ENCODE assay signal across 8 mouse cellular contexts in the genomic region with DNA sequence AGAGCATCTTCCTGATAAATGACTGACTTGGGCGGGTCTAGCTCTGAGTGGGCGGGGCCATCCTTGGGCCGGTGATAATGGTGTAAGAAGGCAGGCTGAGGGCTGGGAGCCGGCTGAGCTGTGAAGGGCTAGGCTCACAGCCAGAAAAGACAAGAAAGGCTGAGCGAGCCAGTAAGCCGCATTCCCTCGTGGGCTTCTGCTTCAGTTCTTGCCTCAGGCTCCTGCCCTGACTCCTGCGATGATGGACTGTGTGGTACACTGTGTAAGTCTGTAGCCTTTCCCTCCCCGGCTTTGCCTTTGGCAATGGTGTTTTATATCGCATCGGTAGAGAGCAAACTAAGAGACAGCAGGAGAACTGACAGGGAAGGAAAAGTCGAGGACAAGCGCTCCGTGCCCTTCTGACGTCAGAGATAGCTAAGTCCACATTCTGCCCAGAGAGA.
A peak's percentile ranks its signal among the peaks of the same experiment; 100 is the strongest.
DNase-seq lines count a peak whose midpoint lies in the region; ATAC-seq and TF ChIP-seq lines count a peak whose summit lies in the region.

No protein-coding gene starts in this region.

- WGBS in embryonic facial prominence, embryonic 12.5 days: 6% methylated on average over 15 of the region's 15 CpGs
- WGBS in heart, embryonic 11.5 days (ENCODE audit: insufficient replicate concordance): 4% methylated on average over 15 of the region's 15 CpGs
- 7% methylated on average over 15 of the region's 15 CpGs for WGBS in lung, adult 2 months
- WGBS in neural tube, embryonic 13.5 days: 6% methylated on average over 15 of the region's 15 CpGs

- peak; percentile 38; the same call in 1 of the 2 replicates for ATAC-seq in embryonic facial prominence, embryonic 12.5 days (ENCODE audit: insufficient number of reproducible peaks, insufficient read depth, low FRiP score, low TSS enrichment)
- peak; percentile 55; the same call in 1 of the 2 replicates for ATAC-seq in heart, embryonic 11.5 days (replicated peaks; ENCODE audit: insufficient number of reproducible peaks, low FRiP score, low TSS enrichment)
- peak; percentile 72 for ATAC-seq in neural tube, embryonic 13.5 days (ENCODE audit: low read depth)

- peak overlapping the region in 1 of 2 experiments; percentile 40; a peak in 1 of 4 replicates for H3K4me3 ChIP-seq in ES-E14 (ENCODE audit: insufficient read depth in 1 of 2, low read depth in 1 of 2, low read length in 2 of 2, poor library complexity in 1 of 2, severe bottlenecking in 1 of 2)
- H3K4me3 ChIP-seq in embryonic facial prominence, embryonic 12.5 days: no peak overlapping the region
- peak overlapping the region; percentile 4; the same call in 1 of the 2 replicates for H3K4me3 ChIP-seq in heart, embryonic 11.5 days (ENCODE audit: low read depth, low read length)
- no peak overlapping the region for H3K4me3 ChIP-seq in lung, adult 2 months (replicated peaks; ENCODE audit: extremely low read depth, low read depth, low read length)
- no peak overlapping the region for H3K4me3 ChIP-seq in neural tube, embryonic 13.5 days

- peak overlapping the region; percentile 44 for H3K4me2 ChIP-seq in embryonic facial prominence, embryonic 12.5 days (replicated peaks)
- H3K4me2 ChIP-seq in heart, embryonic 11.5 days: peak overlapping the region; percentile 58
- H3K4me2 ChIP-seq in neural tube, embryonic 13.5 days: peak overlapping the region; percentile 47

- peaks cover 11 to 58% of the 10 kb centered on the region in 2 experiments; a peak in 3 of 4 replicates for H3K4me1 ChIP-seq in ES-E14 (ENCODE audit: control insufficient read depth in 2 of 2, insufficient read depth in 2 of 2, low read length in 2 of 2, poor library complexity in 1 of 2)
- peaks cover 18% of the 10 kb centered on the region for H3K4me1 ChIP-seq in embryonic facial prominence, embryonic 12.5 days
- H3K4me1 ChIP-seq in heart, embryonic 11.5 days (ENCODE audit: control insufficient read depth, insufficient read depth, low read length): peaks cover 20% of the 10 kb centered on the region
- H3K4me1 ChIP-seq in lung, adult 2 months (ENCODE audit: control insufficient read depth, insufficient read depth, low read length): peaks cover 2% of the 10 kb centered on the region; the same call in 1 of the 2 replicates
- H3K4me1 ChIP-seq in neural tube, embryonic 13.5 days (replicated peaks): peaks cover 15% of the 10 kb centered on the region

- no peaks in the 10 kb centered on the region; the same call in 1 of the 2 replicates for H3K36me3 ChIP-seq in ES-E14 (ENCODE audit: control insufficient read depth, insufficient read depth, low read length, poor library complexity, severe bottlenecking)
- 0 out of 2 replicates have a peak, but pooled peaks cover under 1% of the 10 kb centered on the region for H3K36me3 ChIP-seq in embryonic facial prominence, embryonic 12.5 days
- 0 out of 2 replicates have a peak, but pooled peaks cover 3% of the 10 kb centered on the region for H3K36me3 ChIP-seq in heart, embryonic 11.5 days (ENCODE audit: control insufficient read depth, insufficient read depth, low read length)
- H3K36me3 ChIP-seq in neural tube, embryonic 13.5 days: 0 out of 2 replicates have a peak, but pooled peaks cover 6% of the 10 kb centered on the region

- no peak for TF ChIP-seq POLR2A in lung, adult 2 months (IDR thresholded peaks at IDR 0.05; ENCODE audit: borderline replicate concordance, extremely low read depth, low read depth, low read length)

- H3K27me3 ChIP-seq in embryonic facial prominence, embryonic 12.5 days: peaks cover 5% of the 10 kb centered on the region; the same call in 1 of the 2 replicates
- H3K27me3 ChIP-seq in heart, embryonic 11.5 days (ENCODE audit: control insufficient read depth, insufficient read depth, low read length): no peaks in the 10 kb centered on the region
- H3K27me3 ChIP-seq in neural tube, embryonic 13.5 days: no peaks in the 10 kb centered on the region; the same call in 1 of the 2 replicates

- no peak overlapping the region for H3K9ac ChIP-seq in ES-E14 (ENCODE audit: insufficient read depth, low read depth, low read length, poor library complexity, severe bottlenecking)
- H3K9ac ChIP-seq in embryonic facial prominence, embryonic 12.5 days: no peak overlapping the region
- H3K9ac ChIP-seq in heart, embryonic 11.5 days (ENCODE audit: low read depth, low read length): peak overlapping the region; percentile 34
- H3K9ac ChIP-seq in neural tube, embryonic 13.5 days: no peak overlapping the region

- no peak for TF ChIP-seq CTCF in lung, adult 2 months (IDR thresholded peaks at IDR 0.05; ENCODE audit: insufficient read depth, low read length)

- H3K27ac ChIP-seq in ES-E14 (ENCODE audit: insufficient read depth, low read depth, low read length, poor library complexity, severe bottlenecking): no peak overlapping the region
- H3K27ac ChIP-seq in embryonic facial prominence, embryonic 12.5 days: no peak overlapping the region
- no peak overlapping the region for H3K27ac ChIP-seq in heart, embryonic 11.5 days (ENCODE audit: low read depth, low read length)
- H3K27ac ChIP-seq in neural tube, embryonic 13.5 days (replicated peaks): no peak overlapping the region

- H3K9me3 ChIP-seq in ES-E14 (ENCODE audit: control insufficient read depth, insufficient read depth, low read depth, low read length): no peaks in the 10 kb centered on the region
- H3K9me3 ChIP-seq in embryonic facial prominence, embryonic 12.5 days: no peaks in the 10 kb centered on the region
- no peaks in the 10 kb centered on the region for H3K9me3 ChIP-seq in heart, embryonic 11.5 days (replicated peaks; ENCODE audit: control insufficient read depth, low read length)
- H3K9me3 ChIP-seq in neural tube, embryonic 13.5 days: no peaks in the 10 kb centered on the region

- peak; percentile 76 for DNase-seq in ES-E14 (ENCODE audit: low read depth, low spot score)
- peak; percentile 83 for DNase-seq in adrenal gland, postnatal 14 days
- DNase-seq in kidney, adult 8-10 months: peak; percentile 45 to 55
- peak; percentile 24 for DNase-seq in lung, adult 2 months
- DNase-seq in thymus, adult 18-20 months: no peak

- in situ Hi-C loops in ES-E14 (cut with MboI; ENCODE audit: low sequenced_read_pairs in 2 of 2, unreplicated experiment in 2 of 2): no loop called here

TF ChIP-seq in ES-E14, 5 proteins besides CTCF, POLR2A, EP300 and RAD21:
- TF ChIP-seq ZNF384 (IDR thresholded peaks at IDR 0.05; ENCODE audit: low read depth, low read length) (no peak), MAFK (IDR thresholded peaks at IDR 0.05; ENCODE audit: insufficient read depth, low read depth, low read length) (no peak), HCFC1 (IDR thresholded peaks at IDR 0.05; ENCODE audit: borderline replicate concordance, insufficient read depth, low read length) (no peak), ZC3H11A (IDR thresholded peaks at IDR 0.05; ENCODE audit: borderline replicate concordance, low read depth, low read length) (no peak), CHD2 (IDR thresholded peaks at IDR 0.05; ENCODE audit: low read depth, low read length) (no peak)

Comparison
In these comparisons a context has a peak if more than half of its experiments do, and no peak if none do; other contexts are left out.
1. DNase-seq: peak in ES-E14 (single experiment), adrenal gland, postnatal 14 days (single experiment), kidney, adult 8-10 months (2 of 2) and lung, adult 2 months (single experiment); none in thymus, adult 18-20 months (0 of 2).
2. Peak in every context shown above with its lines, with median percentiles within 50 percentile points of each other: ATAC-seq and H3K4me2 ChIP-seq.